Mouse (Mus musculus) megakaryocyte, embryonic 14.5 days (primary cell): ENCODE results near the gene Fam83e. TPM values are rescaled to one million over a fixed set of nuclear protein-coding genes. Genes with fewer than 3 reads are reported as not detected.

Source experiments
- H3K27me3 ChIP-seq: replicated peaks from 2 replicates; pipeline ENCODE3; 2012; ENCODE audit warnings: inconsistent platforms
- H3K36me3 ChIP-seq: replicated peaks from 2 replicates; pipeline ENCODE3; 2012; ENCODE audit warnings: low read length, inconsistent platforms, mixed read lengths
- H3K4me1 ChIP-seq: 2 replicates; pipeline ENCODE4 v1.6.1; 2012; ENCODE audit warnings: inconsistent platforms
- H3K4me3 ChIP-seq: replicated peaks from 2 replicates; pipeline ENCODE3; 2012; ENCODE audit warnings: moderate library complexity, mild to moderate bottlenecking, inconsistent platforms
- H3K9me3 ChIP-seq: 2 replicates; pipeline ENCODE4 v1.6.1; 2012; ENCODE audit warnings: inconsistent platforms
- FLI1 ChIP-seq: IDR thresholded peaks from 2 replicates; pipeline ENCODE4 v1.6.1; 2012; ENCODE audit warnings: low read length, inconsistent platforms, mixed read lengths
- GATA1 ChIP-seq: IDR thresholded peaks from 3 replicates; pipeline ENCODE4 v1.6.1; 2012; ENCODE audit warnings: mixed read lengths, low read length, inconsistent platforms, borderline replicate concordance
- polyA plus RNA-seq: library from polyadenylated mRNA; stranded (reverse); fragments of >175 nt; gene quantifications from 2 replicates; pipeline ENCODE4 v1.2.3, GENCODE M21; 2012; ENCODE audit warnings: low replicate concordance; ENCODE audit not compliant: insufficient read depth

Gene Fam83e
- not detected in 2 replicates for polyA plus RNA-seq

DNA sequence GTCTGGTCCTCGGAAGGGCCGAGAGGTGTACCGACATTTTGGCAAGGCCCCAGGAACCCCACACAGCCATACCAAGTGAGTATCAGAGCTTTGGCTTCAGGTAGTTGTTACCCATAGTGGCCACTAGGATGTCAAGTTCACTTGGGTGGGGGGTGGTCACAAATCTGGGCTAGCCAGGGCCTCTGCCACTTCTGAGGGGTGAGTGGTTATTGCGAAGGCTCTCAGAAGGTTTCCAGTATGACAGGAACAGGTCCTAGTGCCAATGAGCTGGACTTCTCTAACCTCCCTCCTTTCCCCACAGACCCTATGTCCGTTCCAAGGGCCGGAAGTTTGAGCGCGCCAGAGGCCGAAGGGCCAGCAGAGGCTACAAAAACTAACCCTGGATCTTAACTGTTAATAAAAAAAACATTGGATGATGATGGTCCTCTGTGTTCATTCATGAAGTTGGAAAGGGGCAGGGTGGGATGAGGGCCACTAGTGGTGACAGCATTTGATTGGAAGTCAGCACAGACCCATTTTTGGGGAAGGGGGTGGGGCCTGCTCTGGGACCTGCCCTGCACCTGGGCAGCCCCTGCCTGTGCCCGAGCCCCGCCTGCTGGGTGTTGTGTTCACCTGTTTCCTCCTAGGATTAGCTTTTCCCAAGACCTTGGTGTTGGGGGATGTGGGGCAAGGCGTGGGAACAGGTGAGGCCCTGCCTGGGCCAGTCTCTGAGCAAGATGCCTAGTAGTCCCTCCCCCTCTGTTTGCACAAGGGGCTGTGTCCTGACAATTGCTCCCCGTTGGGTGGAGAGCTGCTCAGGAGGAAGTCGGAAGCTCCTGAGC, at the start of gene Fam83e:
Fam83e (plus strand) TSS at position 800 of the 821 bp plus-strand sequence.
- no peak for TF ChIP-seq GATA1
- no peak for TF ChIP-seq FLI1
- Histone ChIP-seq H3K36me3 (peaks cover 73% of the 10 kb centered on the region), H3K4me1 (peaks cover 64% of the 10 kb centered on the region), H3K27me3 (no peaks in the 10 kb centered on the region), H3K4me3 (peak within 1 kb of the TSS; percentile 21), H3K9me3 (no peaks in the 10 kb centered on the region)

DNA sequence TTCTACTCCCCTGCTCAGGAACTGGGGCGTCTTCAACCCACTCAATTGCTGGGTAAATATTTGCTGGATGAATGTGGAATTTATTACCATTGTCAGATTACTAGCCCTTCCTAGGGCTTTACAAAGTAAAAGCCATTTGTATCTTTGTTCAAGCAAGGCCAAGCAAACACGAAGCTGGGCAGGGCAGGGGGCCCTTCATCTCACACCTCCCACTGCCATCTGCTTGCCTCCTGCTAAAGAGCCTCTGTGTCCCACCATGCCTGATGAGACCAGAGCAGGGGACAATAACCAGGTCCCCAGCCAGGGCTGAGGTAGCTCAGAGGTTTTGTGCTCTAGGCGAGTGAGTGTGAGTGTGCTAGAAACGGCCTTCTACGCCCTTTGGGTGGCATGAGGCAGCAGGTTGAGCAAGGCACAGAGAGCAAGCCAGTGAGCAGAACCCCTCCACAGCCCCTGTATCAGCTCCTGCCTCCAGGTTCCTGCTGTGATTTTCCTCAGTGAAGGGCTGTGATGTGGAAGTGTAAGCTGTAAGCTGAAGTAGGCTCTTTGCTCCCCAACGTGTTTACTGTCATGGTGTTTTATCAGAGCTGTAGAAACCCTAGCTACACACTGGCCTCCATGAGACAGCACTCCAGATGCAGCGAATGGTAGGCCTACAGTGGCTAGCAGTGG, 43.3 kb upstream of the Fam83e start:
- Histone ChIP-seq H3K4me1 (peaks cover 61% of the 10 kb centered on the region), H3K36me3 (no peaks in the 10 kb centered on the region), H3K9me3 (no peaks in the 10 kb centered on the region), H3K27me3 (peaks cover 50% of the 10 kb centered on the region), H3K4me3 (peak overlapping the region; percentile 66)
- TF ChIP-seq GATA1 (no peak), FLI1 (no peak)

DNA sequence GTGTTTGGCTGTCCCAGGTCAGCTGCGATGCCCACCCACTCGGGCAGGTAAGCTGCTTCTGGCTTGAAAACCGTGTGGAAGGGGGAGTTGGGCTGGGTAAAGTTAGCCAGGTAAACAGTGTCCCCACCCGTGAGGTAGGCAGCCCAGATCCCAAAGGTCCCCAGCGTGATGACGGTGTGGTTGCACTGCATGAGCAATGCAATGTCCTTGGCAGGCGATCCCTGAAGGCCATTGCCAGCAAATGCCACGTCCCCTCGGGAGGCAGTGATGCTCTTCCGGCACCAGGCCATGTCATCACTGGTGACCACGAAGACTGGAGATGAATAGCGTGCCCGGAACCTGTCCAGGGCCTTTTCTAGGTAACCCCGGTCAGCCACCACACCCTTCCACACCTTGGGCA, 42.5 kb upstream of the Fam83e start:
- Histone ChIP-seq H3K4me1 (peaks cover 69% of the 10 kb centered on the region), H3K9me3 (no peaks in the 10 kb centered on the region), H3K27me3 (peaks cover 44% of the 10 kb centered on the region), H3K36me3 (no peaks in the 10 kb centered on the region), H3K4me3 (peak overlapping the region; percentile 66)
- TF ChIP-seq GATA1: no peak
- no peak for TF ChIP-seq FLI1

DNA sequence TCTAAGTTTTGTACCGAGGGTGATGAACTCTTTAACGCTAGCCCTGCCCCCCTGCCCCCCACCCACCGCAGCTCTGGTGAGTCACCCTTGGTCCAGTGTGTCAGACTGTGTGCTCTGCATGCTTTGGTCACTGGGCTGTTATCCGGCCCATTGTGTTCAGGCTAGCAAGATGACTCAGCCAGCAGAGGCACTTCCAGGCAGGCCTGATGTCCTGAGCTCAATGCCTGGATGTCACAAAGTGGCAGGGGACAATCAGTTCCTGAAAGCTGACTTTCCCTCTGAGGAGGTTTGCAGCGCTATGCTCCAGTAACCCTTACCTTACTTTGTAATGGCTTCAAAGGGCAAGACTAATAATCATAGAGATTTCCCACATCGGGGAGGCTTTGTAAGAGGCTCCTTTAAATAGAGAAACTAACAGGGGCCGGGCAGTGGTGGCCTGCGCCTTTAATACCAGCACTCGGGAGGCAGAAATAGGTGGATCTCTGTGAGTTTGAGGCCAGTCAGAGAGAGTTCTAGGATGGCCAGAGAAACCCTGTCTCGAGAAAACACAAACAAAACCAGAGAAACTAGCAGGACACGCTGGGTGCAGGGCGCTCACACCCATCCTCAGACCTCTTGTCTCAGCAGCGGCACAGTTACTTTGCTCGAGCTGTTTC, 40.9 kb upstream of the Fam83e start:
- Histone ChIP-seq H3K4me3 (peak overlapping the region; percentile 33), H3K36me3 (no peaks in the 10 kb centered on the region), H3K4me1 (peaks cover 75% of the 10 kb centered on the region), H3K9me3 (no peaks in the 10 kb centered on the region), H3K27me3 (peaks cover 44% of the 10 kb centered on the region)
- TF ChIP-seq FLI1: no peak
- no peak for TF ChIP-seq GATA1

DNA sequence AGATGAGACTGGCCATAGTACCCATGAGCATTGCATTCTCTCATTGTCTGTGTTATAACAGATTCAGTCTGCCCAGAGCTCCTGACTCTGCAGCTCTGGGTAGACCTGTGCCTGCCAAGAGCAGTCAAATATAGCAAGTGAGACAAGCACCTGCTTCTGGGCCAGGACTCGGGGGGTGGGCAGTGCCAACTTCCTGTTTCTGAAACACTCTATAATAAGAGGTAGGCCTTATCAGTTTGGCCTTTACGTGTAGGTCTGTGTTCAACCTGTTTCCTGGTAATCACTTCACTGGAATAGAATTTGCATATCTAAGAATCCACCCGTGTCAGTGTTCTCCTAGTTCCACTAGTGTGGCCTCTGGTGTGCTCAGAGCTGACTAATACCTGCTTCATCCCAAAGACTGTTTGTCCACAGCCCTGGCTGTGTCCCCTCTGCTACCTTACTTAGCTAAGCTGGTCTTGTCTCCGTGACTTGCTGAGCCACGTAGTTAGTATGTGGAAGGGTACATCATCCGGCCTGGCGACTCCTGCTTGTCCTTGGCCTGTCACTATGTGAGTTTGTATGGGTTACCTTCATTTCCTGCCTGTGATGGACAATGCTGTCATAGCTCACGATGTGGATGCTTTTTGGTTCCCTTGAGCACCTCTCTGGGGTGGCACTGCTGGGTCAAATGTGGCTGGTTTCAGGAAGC, 39.8 kb upstream of the Fam83e start:
- peak overlapping the region; percentile 39 for H3K4me3 ChIP-seq
- peaks cover 83% of the 10 kb centered on the region for H3K4me1 ChIP-seq
- no peak for TF ChIP-seq GATA1
- TF ChIP-seq FLI1: no peak
- H3K9me3 ChIP-seq: no peaks in the 10 kb centered on the region
- H3K36me3 ChIP-seq: no peaks in the 10 kb centered on the region
- peaks cover 41% of the 10 kb centered on the region for H3K27me3 ChIP-seq

DNA sequence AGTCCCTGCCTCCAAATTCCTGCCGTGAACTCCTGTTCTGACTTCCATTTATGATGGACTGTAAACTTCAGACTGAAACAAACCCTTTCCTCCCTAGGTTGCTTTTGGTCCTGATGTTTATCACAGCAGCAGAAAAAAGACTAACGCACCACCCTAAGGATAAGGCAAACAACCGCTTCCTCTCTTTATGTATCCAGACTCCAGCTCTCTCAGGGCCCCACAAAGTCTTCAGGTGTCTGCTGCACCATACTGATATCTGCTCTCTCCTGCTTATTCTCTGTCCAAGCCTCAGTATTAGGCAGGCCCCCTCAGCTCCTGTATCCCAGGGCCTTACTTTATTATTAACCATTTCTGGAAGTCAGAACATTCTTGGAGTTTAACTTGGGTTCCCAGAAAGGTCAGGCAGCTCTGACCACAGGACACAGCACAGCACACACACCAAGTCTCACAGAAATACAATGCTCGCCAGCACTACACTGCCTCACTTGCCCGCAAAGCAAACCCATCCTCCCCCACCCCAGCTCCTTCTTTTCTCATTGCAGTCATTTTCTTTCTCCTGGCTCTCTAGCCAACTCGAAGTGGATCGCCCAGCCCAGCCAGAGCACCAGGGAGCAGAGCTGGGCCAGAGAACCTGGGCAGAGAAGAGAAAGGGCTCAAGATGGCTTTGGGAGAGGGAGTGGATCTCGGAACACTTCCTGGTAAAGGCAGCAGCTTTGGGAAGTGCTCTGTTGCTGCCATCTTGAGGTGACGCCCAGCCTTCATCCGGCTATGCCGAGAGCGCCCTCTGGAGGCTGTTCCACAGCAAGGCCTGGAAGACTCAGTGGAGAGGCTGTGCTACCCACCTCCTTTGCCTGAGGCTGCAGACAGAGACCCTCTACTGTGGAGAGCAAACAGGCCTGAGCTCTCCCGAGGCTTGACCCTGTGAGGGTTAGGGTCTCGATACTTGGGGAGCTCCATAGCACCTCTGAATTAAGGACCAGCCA, 38.6 kb upstream of the Fam83e start:
- peaks cover 35% of the 10 kb centered on the region for H3K27me3 ChIP-seq

DNA sequence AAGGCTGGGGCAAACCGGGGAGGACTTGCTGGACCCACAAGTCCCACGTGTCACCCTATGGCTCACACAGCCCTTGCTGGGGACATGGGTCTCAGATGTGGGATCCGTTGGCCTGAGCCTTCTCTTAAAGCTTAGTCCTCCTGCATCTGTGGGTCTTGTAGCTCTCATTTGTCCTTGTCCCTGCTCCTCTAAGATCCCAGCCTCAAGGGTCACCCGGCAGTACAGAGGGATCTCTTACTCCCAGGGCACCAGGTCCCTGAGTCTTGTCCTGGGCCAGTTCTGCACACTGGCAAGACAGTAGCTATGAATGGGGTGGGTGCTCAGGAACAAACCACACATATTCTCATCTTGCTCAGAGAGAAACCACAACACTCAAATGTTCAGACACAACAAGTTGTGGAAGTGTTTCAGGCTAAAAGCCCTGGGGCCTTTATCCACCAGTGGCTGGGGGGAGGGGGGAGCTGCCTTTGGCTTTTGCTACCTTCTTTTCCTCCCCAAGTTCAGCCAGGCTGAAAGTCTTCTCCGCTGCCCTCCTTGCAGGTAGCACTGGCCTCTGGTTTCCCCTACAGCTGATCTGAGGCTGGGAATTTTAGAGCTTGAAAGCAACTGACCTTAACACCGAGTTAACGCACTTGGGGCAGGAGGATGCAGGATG, 37.5 kb upstream of the Fam83e start, which contains the start of gene Ntn5:
Ntn5 (plus strand) TSS at position 627 of the 655 bp plus-strand sequence.
- TF ChIP-seq GATA1: no peak
- Histone ChIP-seq H3K4me3 (no peak within 1 kb of the TSS), H3K9me3 (no peaks in the 10 kb centered on the region), H3K36me3 (no peaks in the 10 kb centered on the region), H3K4me1 (peaks cover 82% of the 10 kb centered on the region), H3K27me3 (peaks cover 25% of the 10 kb centered on the region)

More for the DNA sequence above, 38.6 kb upstream of the Fam83e start:
- no peaks in the 10 kb centered on the region for H3K36me3 ChIP-seq
- no peaks in the 10 kb centered on the region for H3K9me3 ChIP-seq
- H3K4me1 ChIP-seq: peaks cover 88% of the 10 kb centered on the region
- TF ChIP-seq FLI1 (no peak), GATA1 (no peak)
- peak overlapping the region; percentile 82 for H3K4me3 ChIP-seq

DNA sequence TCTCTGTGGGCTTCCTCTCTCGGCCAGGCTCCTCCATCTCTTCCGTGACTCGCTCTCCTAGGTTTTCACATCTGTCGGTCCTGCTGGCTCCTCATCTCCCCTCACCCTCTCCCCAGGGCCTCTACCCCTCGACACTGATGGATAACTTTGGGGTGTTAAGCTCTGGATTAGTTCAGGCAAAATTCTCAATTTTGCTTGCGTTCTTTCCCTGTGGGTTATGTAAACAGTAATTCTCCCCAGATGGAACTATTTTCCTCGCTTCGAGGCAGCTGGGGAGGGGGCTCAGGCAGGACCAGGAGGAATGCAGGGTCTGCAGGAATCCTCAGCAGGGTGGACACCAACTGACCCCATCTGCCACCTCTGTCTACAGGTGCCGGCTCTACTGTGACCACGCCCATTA, 35.2 kb upstream of the Fam83e start:
- no peaks in the 10 kb centered on the region for H3K9me3 ChIP-seq
- peaks cover 80% of the 10 kb centered on the region for H3K4me1 ChIP-seq
- TF ChIP-seq FLI1: no peak
- no peak for TF ChIP-seq GATA1
- peaks cover 31% of the 10 kb centered on the region for H3K27me3 ChIP-seq
- no peaks in the 10 kb centered on the region for H3K36me3 ChIP-seq
- no peak overlapping the region for H3K4me3 ChIP-seq
